Mouse (Mus musculus): Measurements from ENCODE around the gene Actg2. TPM values are rescaled to one million over a fixed set of nuclear protein-coding genes. Genes with fewer than 3 reads are reported as not detected.
A peak's percentile ranks its signal among the peaks of the same experiment; 100 is the strongest.

Actg2 gene
- polyA plus RNA-seq, 1 experiment from 2014 or later: 1.7 TPM

DNA sequence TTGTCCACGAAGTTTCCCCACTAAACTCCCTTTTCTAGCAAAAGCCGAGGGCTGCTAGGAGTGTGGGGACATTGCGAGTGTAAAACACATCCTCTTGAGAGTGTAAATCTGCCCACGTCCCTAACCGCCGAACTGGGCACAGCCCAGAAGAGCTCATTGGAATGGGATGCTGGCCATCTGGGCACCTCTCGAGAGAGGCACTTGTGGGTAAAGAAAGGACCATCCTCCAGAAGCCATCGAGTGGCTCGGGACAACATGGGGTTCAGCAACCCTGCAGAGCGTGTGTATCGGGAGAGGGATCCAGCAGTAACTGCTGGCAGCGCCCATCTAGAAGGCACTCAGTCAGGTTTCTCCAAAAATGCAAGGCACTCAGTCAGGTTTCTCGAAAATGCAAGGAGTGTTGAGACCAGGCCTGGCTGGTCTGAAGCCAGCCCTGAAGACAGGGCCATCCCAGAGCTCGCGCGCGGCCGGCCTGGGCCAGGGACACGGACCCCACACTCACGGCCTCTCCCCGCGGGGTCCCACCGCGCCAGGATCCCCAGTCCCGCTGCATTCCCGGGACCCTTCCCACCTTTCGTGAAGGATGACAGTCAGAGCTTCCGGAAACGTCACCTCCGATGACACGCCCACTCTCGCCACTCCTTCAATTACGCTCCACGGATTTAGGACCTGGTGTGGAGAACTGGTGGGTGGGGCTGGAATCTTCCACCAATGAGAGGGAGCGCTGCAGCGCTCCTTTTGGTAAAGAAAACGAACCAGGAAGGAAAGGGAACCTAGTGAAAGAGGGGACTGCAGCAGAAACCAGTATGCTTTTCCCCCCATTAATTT is 36.0 kb upstream of the Actg2 start:
- peak overlapping the region; percentile 96 for H3K4me2 ChIP-seq (ENCODE audit: low read length)
- WGBS: 5% methylated on average over 37 of the region's 37 CpGs
- ATAC-seq: peak; percentile 97
- peak overlapping the region; percentile 87 for H3K27ac ChIP-seq (ENCODE audit: low read length)
- no peaks in the 10 kb centered on the region; the same call in 1 of the 2 replicates for H3K27me3 ChIP-seq (ENCODE audit: control insufficient read depth, insufficient read depth, low read depth, low read length)
- peak overlapping the region; percentile 69 for H3K9ac ChIP-seq (ENCODE audit: low read depth, low read length)
- H3K9me3 ChIP-seq (replicated peaks; ENCODE audit: control insufficient read depth, low read length, poor library complexity, severe bottlenecking): no peaks in the 10 kb centered on the region
- H3K36me3 ChIP-seq (ENCODE audit: control insufficient read depth, insufficient read depth, low read length): no peaks in the 10 kb centered on the region
- H3K4me1 ChIP-seq (ENCODE audit: control insufficient read depth, insufficient read depth, low read length): peaks cover 11% of the 10 kb centered on the region
- peak overlapping the region; percentile 57 for H3K4me3 ChIP-seq (ENCODE audit: low read depth, low read length)

DNA sequence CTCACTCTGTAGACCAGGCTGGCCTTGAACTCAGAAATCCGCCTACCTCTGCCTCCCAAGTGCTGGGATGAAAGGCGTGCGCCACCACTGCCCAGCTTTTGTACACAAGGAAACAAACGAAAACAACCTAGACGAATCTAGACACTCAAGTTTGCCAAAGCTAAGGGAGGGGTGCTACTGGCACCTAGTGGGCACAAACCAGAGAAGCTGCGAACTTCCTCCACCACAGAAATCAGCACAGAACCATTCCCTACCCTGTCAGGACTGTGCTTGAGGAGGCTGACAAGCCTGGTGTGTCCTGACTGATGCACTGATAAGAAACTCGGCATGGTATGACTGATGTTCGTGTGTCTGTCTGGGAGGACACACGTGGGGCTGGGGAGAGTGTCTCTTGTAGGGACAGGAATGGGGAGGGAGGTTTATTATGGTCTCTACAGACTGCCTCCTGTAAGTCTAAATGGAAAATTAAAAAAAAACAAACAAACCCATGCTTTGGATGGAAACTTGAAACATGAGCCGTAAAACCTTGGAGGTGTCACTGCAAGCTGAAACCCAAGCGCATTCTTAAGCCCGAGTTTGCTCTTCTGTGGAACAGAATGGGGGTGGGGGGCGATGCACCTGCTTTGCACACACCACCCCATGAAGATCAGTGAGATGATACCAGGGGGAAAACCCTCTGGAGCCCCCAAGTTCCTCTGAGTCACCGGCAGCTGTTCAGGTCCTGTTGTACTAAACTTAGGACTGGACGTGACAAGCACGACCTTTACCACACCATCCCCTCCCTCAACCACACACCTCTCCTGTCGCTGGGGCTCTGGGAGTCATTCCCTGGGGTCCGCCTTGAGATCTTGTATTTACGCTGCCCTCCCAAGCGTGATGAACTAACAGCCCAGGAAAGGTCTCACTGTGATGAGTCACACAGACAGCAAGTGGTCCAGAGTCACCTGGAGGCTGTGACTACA is 33.1 kb upstream of the Actg2 start:
- H3K4me1 ChIP-seq (ENCODE audit: control insufficient read depth, insufficient read depth, low read length): peaks cover 11% of the 10 kb centered on the region
- H3K4me3 ChIP-seq (ENCODE audit: low read depth, low read length): no peak overlapping the region
- no peak for ATAC-seq
- H3K9me3 ChIP-seq (replicated peaks; ENCODE audit: control insufficient read depth, low read length, poor library complexity, severe bottlenecking): no peaks in the 10 kb centered on the region
- H3K36me3 ChIP-seq (ENCODE audit: control insufficient read depth, insufficient read depth, low read length): peaks cover 2% of the 10 kb centered on the region
- H3K27me3 ChIP-seq (ENCODE audit: control insufficient read depth, insufficient read depth, low read depth, low read length): no peaks in the 10 kb centered on the region
- no peak overlapping the region for H3K4me2 ChIP-seq (ENCODE audit: low read length)
- H3K9ac ChIP-seq (ENCODE audit: low read depth, low read length): no peak overlapping the region
- no peak overlapping the region for H3K27ac ChIP-seq (ENCODE audit: low read length)
- 78% methylated on average over 20 of the region's 20 CpGs for WGBS

DNA sequence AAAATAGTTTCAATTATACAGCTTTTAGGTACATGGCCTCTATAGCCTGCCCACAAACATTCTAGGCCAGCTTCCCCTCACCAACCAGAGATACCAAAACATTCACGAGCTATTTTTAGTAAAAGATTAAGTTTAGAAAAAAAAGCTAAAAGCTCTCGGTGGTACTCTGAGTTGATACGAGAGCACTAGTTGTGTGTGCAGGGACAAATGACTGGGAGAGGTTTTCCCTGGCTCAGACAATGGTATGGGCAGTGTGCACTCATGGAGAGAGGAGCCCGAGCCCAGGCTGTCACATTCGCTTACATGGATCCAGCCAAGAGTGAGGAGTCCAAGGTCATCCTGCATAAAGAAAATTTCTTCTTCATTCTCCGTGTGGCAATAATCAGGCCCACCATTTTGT is 19.9 kb upstream of the Actg2 start:
- H3K27ac ChIP-seq (ENCODE audit: low read length): no peak overlapping the region
- H3K9ac ChIP-seq (ENCODE audit: low read depth, low read length): no peak overlapping the region
- no peaks in the 10 kb centered on the region for H3K27me3 ChIP-seq (ENCODE audit: control insufficient read depth, insufficient read depth, low read depth, low read length)
- H3K4me1 ChIP-seq (ENCODE audit: control insufficient read depth, insufficient read depth, low read length): no peaks in the 10 kb centered on the region
- no peaks in the 10 kb centered on the region for H3K9me3 ChIP-seq (replicated peaks; ENCODE audit: control insufficient read depth, low read length, poor library complexity, severe bottlenecking)
- 90% methylated on average over 6 of the region's 6 CpGs for WGBS
- no peak for ATAC-seq
- no peak overlapping the region for H3K4me2 ChIP-seq (ENCODE audit: low read length)
- peaks cover 37% of the 10 kb centered on the region for H3K36me3 ChIP-seq (ENCODE audit: control insufficient read depth, insufficient read depth, low read length)
- H3K4me3 ChIP-seq (ENCODE audit: low read depth, low read length): no peak overlapping the region

DNA sequence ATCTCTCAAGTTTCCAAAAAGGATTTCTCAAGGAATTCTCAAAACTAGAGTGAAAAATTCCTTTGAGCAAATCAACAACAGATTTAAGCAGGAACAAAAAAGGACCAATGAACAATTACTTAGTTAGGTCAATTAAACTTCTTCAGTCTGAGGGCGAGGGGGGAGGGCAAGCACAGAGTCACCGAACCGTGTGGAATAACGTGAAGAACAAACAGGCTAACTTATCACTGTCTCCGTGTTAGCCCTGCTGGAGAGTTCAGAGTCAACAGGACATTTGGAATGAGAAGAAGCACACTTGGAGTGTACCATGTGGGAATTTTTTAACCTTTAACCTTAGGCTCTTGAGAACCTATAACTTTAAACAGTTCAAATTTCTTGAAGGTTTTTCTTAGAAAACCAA is 12.3 kb upstream of the Actg2 start:
- Histone ChIP-seq H3K4me2 (ENCODE audit: low read length) (no peak overlapping the region), H3K9me3 (replicated peaks; ENCODE audit: control insufficient read depth, low read length, poor library complexity, severe bottlenecking) (no peaks in the 10 kb centered on the region), H3K4me3 (ENCODE audit: low read depth, low read length) (no peak overlapping the region), H3K36me3 (ENCODE audit: control insufficient read depth, insufficient read depth, low read length) (peaks cover 31% of the 10 kb centered on the region), H3K27me3 (ENCODE audit: control insufficient read depth, insufficient read depth, low read depth, low read length) (no peaks in the 10 kb centered on the region), H3K4me1 (ENCODE audit: control insufficient read depth, insufficient read depth, low read length) (no peaks in the 10 kb centered on the region), H3K9ac (ENCODE audit: low read depth, low read length) (no peak overlapping the region), H3K27ac (ENCODE audit: low read length) (no peak overlapping the region)
- 50% methylated on average over 5 of the region's 5 CpGs for WGBS
- no peak for ATAC-seq

DNA sequence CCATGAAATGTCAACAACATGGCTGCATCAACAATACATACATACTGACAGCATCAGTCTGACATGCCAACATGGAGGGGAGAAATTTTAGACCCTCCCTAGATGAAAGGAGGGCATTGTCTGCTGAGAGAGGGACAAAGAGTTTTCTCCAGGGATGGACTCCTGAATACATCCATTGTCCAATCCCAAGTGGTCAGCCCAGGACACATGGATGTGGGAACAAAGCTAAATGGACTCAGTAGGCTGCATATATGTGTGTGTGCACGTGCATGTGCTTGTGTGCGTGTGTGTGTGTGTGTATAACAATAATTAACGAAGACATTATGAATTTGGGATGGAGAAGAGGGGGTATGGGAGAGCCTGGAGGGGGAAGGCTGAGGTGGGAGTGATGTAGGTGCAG is 9.7 kb upstream of the Actg2 start:
- no peak for ATAC-seq
- H3K27ac ChIP-seq (ENCODE audit: low read length): no peak overlapping the region
- H3K4me3 ChIP-seq (ENCODE audit: low read depth, low read length): no peak overlapping the region
- peaks cover 30% of the 10 kb centered on the region for H3K36me3 ChIP-seq (ENCODE audit: control insufficient read depth, insufficient read depth, low read length)
- no peak overlapping the region for H3K9ac ChIP-seq (ENCODE audit: low read depth, low read length)
- no peak overlapping the region for H3K4me2 ChIP-seq (ENCODE audit: low read length)
- 88% methylated on average over 3 of the region's 3 CpGs for WGBS
- no peaks in the 10 kb centered on the region for H3K9me3 ChIP-seq (replicated peaks; ENCODE audit: control insufficient read depth, low read length, poor library complexity, severe bottlenecking)
- no peaks in the 10 kb centered on the region for H3K27me3 ChIP-seq (ENCODE audit: control insufficient read depth, insufficient read depth, low read depth, low read length)
- no peaks in the 10 kb centered on the region for H3K4me1 ChIP-seq (ENCODE audit: control insufficient read depth, insufficient read depth, low read length)

DNA sequence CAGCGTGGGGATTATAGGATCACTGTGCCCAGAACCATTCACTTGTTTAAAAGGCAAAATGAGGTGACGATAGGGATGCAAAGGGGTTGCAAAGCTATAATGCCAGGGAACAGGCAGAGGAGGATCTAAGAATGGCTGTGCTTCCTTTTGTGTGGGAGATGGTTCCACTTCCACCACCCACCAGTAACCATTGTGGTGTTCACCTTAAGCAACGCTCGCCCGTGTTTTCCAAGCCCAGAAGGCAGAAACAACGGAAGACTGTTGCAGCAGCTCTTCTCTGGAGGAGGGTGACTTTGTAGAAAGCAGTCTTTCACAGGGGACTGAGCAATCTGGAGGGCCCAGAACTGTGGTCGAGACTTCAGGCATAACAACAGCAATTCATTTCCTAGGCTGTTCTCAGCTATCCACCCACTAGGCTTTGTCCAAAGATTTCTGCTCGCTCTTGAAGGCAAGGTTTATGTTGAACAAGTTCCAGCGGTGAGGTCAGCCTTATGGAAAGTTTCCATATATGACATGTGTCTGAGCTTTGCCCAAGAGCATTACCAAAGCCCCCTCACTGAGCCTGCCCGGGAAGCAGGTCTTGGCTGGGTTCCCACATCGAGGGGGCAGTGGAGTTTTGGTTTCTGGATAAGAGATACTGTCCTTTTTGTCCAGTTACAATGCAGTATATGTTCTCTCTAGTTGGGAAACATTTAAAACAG is 5.8 kb upstream of the Actg2 start:
- Histone ChIP-seq H3K9me3 (replicated peaks; ENCODE audit: control insufficient read depth, low read length, poor library complexity, severe bottlenecking) (no peaks in the 10 kb centered on the region), H3K4me1 (ENCODE audit: control insufficient read depth, insufficient read depth, low read length) (no peaks in the 10 kb centered on the region), H3K4me2 (ENCODE audit: low read length) (no peak overlapping the region), H3K9ac (ENCODE audit: low read depth, low read length) (no peak overlapping the region), H3K36me3 (ENCODE audit: control insufficient read depth, insufficient read depth, low read length) (peaks cover 25% of the 10 kb centered on the region), H3K4me3 (ENCODE audit: low read depth, low read length) (no peak overlapping the region), H3K27me3 (ENCODE audit: control insufficient read depth, insufficient read depth, low read depth, low read length) (no peaks in the 10 kb centered on the region), H3K27ac (ENCODE audit: low read length) (no peak overlapping the region)
- WGBS: 75% methylated on average over 11 of the region's 11 CpGs
- ATAC-seq: no peak

DNA sequence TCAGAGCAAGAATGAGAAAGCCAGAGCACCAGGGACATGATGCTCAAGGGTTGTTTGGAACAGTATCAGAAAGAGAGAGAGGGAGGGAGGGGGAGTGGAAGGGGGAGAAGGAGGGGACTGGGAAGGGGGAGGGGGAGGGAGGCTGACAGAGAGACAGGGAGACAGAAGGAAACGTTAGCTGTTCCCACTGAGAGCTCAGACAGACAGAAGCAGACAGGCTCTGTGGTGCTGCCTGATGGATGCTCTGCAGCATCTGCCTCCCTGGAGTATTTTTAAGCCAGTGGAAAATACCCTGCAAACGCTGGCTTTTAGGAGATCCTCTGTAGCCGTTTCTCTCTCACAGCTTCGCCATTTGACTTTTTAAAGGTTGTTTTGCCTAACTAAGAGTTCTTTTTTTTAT is 4.0 kb upstream of the Actg2 start:
- WGBS: 41% methylated on average over 4 of the region's 4 CpGs
- no peak overlapping the region for H3K4me2 ChIP-seq (ENCODE audit: low read length)
- H3K9me3 ChIP-seq (replicated peaks; ENCODE audit: control insufficient read depth, low read length, poor library complexity, severe bottlenecking): no peaks in the 10 kb centered on the region
- H3K36me3 ChIP-seq (ENCODE audit: control insufficient read depth, insufficient read depth, low read length): peaks cover 16% of the 10 kb centered on the region
- no peaks in the 10 kb centered on the region for H3K27me3 ChIP-seq (ENCODE audit: control insufficient read depth, insufficient read depth, low read depth, low read length)
- ATAC-seq: no peak
- H3K27ac ChIP-seq (ENCODE audit: low read length): no peak overlapping the region
- no peak overlapping the region for H3K4me3 ChIP-seq (ENCODE audit: low read depth, low read length)
- no peaks in the 10 kb centered on the region for H3K4me1 ChIP-seq (ENCODE audit: control insufficient read depth, insufficient read depth, low read length)
- H3K9ac ChIP-seq (ENCODE audit: low read depth, low read length): peak overlapping the region; percentile 6; the same call in 1 of the 2 replicates

DNA sequence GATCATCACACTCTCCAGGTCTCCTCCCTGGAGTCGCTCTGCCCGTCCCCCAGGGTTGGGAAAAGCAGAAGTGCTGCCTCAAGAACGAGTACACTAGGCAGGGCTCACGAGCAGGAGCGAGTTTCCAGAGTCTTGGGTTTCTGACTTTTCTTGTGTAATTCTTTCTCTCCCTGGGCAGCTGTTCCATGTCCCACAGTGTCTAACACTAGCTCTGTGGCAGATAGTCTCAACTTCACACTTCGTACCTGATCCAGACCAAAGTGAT is 662 bp upstream of the Actg2 start:
- Histone ChIP-seq H3K4me3 (ENCODE audit: low read depth, low read length) (no peak overlapping the region), H3K36me3 (ENCODE audit: control insufficient read depth, insufficient read depth, low read length) (peaks cover 2% of the 10 kb centered on the region; the same call in 1 of the 2 replicates), H3K4me1 (ENCODE audit: control insufficient read depth, insufficient read depth, low read length) (no peaks in the 10 kb centered on the region), H3K27ac (ENCODE audit: low read length) (no peak overlapping the region), H3K27me3 (ENCODE audit: control insufficient read depth, insufficient read depth, low read depth, low read length) (no peaks in the 10 kb centered on the region), H3K4me2 (ENCODE audit: low read length) (no peak overlapping the region), H3K9ac (ENCODE audit: low read depth, low read length) (no peak overlapping the region), H3K9me3 (replicated peaks; ENCODE audit: control insufficient read depth, low read length, poor library complexity, severe bottlenecking) (no peaks in the 10 kb centered on the region)
- 54% methylated on average over 6 of the region's 6 CpGs for WGBS
- no peak for ATAC-seq

All from midbrain, embryonic 16.5 days (tissue).